Mouse (Mus musculus): Measurements from ENCODE around the gene Ptrh2.

The Ptrh2 gene

DNA sequence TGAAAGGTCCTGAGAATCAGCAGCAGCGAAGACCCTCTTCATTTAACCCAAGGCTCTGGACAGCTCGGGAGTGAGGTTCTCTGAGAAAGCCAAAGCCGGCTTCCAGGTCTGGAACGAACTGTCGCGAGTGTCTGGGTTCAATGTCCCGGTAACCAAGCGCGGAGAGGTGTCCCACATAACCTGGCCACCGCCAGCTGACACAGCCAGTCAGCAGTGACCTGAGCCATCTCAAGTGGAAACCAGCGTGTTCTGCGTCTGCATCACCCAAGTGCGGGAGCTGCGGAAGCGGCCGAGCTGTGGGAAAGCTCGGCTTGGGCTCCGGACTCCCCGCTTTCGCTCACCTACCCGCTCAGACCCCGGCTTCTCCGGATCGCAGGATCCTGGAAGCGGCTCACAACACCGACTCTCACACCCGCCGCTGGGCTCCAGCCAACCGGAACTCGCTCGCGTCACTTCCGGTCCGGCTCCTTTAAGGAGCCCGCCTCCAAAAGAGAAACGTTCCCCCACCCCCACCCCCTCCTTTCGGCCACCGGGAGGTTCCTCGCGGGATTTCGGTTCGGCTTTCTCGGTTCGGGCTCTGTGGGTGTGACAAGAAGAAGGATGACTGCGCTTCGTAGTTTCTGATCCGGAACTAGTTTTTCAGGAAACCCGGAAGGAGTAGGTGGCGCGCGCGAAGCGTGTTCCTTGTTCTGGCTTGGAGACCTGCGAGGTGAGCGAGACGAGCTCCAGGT lies at the start of gene Ptrh2, which contains the start of gene Vmp1:
Gene Ptrh2, plus strand, starts transcription at position 591 of the 731 bp plus-strand sequence.
Gene Vmp1, minus strand, starts transcription at position 442 of the 731 bp plus-strand sequence.
- peak; percentile 97 for DNase-seq (ENCODE audit: low read depth)

DNA sequence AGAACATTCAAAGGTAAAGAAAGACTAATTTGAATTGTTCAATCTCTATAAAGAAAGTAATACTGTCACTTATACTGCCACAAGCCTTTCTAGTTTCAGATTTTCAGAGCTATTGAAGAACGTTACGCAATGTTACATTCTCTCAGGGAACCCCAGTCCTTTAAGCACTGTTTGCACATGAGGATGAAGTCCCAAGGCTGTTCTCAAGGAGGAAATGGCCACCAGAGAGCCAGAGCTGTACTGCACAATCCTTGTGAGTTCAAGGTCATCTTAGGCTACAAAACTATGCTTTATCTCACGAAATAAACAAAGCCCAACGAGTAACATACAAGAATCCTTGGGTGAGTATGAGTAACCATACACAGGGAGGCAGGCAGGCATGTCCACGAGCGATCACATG lies 49.4 kb upstream of the Ptrh2 start:
- no peak for DNase-seq (ENCODE audit: low read depth)

- no peak for DNase-seq (ENCODE audit: low read depth)
Observed at GRCm38 (mm10) chr11:86637697-86638096, 46.1 kb upstream of the Ptrh2 start.

DNA sequence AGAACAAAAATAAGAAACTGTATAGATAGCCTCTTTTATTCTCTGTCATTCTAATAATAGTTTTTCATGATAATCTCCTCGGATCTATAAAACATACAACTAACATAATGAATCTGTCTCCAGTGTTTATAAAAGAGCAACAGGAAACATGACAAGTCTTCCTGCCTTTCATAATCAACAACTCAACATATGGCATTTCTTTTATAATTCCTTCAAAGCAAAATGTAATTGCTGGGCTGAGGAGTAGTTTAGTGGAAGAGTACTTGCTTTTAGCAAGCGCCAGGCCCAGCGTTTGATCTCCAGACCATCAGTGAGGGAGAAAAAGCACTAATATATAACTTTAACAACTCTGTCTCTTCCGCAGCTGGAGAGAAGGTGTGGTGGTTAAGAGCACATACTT lies 42.1 kb upstream of the Ptrh2 start:
- no peak for DNase-seq (ENCODE audit: low read depth)

DNA sequence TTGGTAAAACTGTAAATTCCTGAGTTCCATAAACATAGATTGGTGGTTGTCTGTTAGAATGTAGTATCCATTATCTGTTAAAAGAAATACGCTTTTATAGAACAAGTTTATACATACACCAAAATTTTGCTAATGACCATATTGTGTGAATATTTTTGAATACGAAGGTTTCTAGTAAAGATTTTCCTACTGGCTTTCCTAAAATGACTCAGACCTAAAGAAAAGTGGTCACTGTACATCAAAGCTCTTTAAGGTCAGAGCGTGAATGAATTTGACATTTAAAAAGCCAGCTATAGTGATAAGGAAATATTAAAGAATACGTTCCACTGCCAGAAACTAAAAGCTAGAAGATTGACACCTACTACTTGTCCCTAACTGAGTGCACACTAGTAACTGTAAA lies 39.2 kb upstream of the Ptrh2 start:
- DNase-seq (ENCODE audit: low read depth), result no peak

DNA sequence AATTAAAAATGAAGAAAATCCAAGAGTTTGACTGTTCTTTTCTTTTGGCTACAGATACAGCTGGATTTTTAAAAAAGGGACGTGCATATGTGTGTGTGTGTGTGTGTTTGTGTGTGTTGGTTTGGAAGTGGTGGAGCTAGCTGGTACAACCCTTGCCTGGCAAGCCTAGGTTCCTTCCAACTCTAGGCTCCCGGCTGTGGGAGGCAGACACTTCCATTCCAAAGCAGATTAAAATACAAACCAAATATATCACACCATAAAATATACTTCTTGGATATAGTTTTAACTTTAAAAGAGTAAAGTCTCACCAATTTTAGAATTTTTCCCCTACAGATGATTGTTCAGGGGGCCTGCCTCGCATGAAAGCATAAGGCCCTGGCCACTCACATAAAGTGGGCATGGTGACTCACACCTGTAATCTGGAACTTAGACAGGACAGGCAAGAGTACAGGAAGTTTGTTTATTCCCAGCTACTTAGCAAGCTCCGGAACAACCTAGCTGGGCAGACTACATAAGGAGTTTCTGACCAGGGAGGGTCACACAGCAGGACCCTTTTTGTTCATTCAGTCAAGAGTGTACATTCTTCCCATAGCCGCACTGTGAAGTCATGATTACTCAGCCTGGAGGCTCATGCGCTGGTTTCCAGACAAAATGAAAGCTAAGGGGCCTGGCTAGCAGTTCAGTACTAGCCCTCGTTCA lies 37.5 kb upstream of the Ptrh2 start:
- no peak for DNase-seq (ENCODE audit: low read depth)

GRCm38 (mm10) chr11:86646885-86647459 lies 36.8 kb upstream of the Ptrh2 start:
- no peak for DNase-seq (ENCODE audit: low read depth)

DNA sequence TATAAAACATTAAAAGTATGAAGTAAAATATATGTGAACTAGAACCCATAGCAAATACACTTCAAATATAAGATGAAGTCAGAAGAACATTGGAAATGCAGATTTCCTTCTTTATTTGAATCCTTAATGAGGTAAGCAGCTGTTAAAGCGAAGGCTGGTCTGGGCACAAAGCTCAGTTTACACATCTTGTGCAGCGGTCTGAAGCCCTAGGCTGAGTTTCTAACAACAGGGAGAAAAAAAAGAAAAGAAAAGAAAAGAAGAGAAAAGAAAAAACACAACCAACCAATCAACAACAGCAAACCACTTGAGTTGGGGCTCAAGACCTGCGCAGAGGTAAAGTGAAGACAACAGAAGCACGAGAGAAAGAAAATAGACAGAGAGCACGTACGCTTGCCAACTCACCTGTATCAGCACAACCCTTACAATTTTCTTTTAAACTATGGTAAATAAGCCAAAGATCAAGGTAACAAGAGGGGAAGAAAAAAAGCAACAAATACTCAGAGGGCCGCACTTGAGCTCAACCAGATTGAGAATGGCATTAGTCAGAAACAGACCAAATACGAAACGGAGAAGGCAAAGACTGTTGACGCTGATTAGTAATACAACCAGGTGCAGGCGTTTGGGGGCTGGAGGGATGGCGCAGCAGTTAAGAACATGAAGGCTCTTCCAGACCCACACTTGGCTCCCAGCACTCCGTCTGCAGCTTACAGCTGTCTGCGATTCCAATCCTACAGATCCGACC lies 35.9 kb upstream of the Ptrh2 start:
- DNase-seq (ENCODE audit: low read depth), result no peak

DNA sequence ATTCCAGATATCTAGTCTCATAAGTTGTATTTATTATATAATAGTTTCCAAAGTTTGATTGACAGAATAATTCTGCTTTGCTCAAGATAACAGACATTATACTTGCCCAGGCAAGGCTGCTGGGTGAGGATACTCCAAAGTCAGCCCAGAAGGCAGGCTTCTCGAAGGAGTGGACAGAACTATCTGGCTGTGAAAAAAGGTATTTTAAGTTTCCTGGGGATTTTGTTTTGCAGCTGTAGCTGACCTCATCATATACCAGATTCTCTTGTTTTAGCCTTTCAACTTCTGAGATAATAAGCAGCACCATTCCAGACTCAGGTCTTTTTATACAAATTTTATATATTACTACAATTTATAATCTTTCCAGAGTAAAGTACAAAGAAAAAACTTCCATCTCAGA lies 34.2 kb upstream of the Ptrh2 start:
- DNase-seq (ENCODE audit: low read depth), result no peak

DNA sequence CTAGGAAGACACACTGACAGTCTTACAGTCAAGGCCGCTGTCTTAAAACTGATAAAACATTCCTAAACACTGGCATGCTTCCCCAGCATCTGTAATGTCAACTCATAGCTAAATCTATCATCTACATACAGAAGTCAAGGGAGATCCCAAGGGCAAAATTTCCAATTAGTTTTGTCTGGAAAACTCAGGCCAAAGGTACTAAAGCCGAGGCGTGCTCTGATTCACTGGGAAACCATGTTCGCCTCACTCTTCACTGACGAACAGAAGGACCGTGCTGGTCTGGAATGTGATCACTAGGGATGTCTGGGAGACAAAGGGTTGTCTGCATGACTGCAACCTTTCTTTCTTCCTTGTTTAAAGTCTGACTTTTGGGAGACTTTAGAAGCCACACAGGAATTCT lies 33.1 kb upstream of the Ptrh2 start:
- no peak for DNase-seq (ENCODE audit: low read depth)

GRCm38 (mm10) chr11:86652578-86652979 lies 31.2 kb upstream of the Ptrh2 start:
- DNase-seq (ENCODE audit: low read depth), result peak; percentile 53

DNA sequence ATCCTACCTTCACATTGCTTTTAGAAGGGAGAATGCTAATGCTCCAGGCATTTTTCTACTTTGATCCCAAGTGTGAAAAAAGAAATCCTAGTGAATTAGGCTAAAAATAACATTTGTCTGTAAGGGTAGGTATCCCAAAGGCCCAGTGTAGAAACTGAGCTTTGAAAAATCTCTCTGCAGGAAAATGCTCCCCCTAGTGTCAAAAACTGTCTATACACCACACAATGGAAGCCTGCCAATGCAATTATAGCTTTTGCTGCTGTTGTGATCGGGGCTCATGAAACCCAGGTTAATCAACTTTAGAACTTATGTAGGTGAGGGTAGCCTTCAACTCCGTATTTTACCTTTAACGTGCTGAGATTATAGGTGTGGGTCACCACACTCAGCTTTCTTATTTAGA lies 30.3 kb upstream of the Ptrh2 start:
- DNase-seq (ENCODE audit: low read depth), result peak; percentile 72

- no peak for DNase-seq (ENCODE audit: low read depth)
Observed at GRCm38 (mm10) chr11:86654096-86654495, 29.7 kb upstream of the Ptrh2 start.

DNA sequence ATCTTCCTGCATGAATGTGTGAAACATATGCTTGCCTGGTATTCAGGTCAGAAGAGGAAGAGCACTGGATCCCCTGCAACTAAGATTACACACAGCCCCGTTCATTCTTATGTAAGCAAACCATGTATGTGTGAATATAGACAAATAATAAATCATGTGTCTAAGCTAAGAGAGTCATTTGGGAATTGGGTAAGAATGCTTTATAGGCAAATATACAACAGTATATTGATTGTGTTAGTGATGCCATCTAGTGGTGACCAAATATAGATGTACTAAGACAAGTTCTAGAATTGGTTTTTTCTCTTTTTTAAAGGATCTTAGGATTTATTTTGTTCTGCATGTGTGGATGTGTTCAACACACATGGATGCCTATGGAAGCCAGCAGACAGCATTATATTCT lies 28.1 kb upstream of the Ptrh2 start:
- no peak for DNase-seq (ENCODE audit: low read depth)

DNA sequence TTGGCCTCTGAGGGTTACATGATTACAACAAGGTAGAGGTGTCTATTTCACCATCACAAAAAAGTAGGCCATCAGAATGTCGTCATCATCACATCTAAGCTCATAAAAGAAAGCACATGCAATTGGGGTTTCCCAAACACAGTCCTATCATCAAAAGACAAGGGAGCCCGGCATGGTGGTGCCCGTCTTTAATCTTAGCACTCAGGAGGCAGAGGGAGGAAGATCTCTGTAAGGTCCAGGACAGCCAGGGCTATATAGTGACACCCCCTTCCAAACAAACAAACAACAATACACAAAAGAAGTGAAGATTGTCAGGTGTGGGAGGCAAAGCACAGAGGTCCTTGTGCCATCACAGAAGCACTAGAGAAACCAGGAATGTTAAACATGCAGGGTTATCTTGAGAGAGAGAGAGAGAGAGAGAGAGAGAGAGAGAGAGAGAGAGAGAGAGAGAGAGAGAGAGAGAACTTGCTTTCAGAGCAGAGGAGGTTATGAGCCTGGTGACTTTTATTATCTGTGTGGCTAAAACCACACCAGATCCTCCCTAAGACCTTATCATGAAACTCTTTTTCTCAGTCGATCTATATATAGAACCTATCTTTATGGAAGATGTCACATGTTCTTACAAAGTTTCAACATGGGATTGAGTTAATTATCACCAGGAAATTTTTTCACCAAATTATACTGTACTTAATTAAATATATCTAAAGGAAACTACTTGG lies 26.8 kb upstream of the Ptrh2 start:
- no peak for DNase-seq (ENCODE audit: low read depth)

DNA sequence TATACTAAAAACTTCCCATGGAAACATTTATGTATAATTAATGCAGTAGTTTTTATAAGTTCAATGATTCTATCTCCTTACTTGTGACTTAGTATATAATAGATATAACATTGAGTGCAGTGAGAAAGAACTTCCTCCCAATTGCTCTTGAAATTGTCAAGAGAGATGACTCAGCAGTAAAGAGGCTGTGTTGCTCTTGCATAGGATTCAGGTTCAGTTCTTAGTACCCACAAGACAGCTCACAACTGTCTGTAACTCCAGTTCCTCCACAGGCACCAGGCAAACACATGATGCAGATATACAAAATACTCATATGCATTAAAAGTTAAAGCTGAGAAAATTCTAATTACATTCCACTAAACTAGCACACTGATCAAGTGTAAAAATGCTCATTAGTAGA lies 25.9 kb upstream of the Ptrh2 start:
- DNase-seq (ENCODE audit: low read depth), result no peak

- DNase-seq (ENCODE audit: low read depth), result no peak
Observed at GRCm38 (mm10) chr11:86662986-86663895, 20.5 kb upstream of the Ptrh2 start.

GRCm38 (mm10) chr11:86663977-86664376 lies 19.8 kb upstream of the Ptrh2 start:
- DNase-seq (ENCODE audit: low read depth), result no peak

GRCm38 (mm10) chr11:86664406-86664805 lies 19.4 kb upstream of the Ptrh2 start:
- DNase-seq (ENCODE audit: low read depth), result no peak

- DNase-seq (ENCODE audit: low read depth), result no peak
Observed at GRCm38 (mm10) chr11:86667553-86667952, 16.2 kb upstream of the Ptrh2 start.

DNA sequence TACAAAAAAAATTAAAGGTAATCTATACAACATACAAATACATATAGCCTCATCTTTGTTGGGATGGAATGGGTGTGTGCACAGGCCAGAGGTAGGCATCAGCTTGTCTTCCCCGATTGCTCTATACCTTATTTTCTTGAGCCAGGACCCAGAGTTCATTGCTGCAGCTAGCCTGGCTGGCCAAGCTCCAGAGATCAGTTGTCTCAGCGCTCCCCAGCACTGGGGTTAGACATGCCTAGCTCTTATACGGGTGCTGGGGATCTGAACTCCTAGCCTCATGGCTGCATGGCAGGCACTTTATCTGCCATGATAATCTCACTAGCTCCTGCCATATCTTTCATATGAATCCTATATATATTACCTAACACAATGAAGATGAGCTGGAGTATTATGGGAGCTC lies 15.6 kb upstream of the Ptrh2 start:
- no peak for DNase-seq (ENCODE audit: low read depth)
